Mouse (Mus musculus): Measurements from ENCODE around the gene Abtb2.

GRCm38 (mm10) chr2:103692810-103693209, 126.7 kb downstream of the Abtb2 start:
- TF ChIP-seq POLR2A (IDR thresholded peaks at IDR 0.05; ENCODE audit: borderline replicate concordance, insufficient read depth, low read length) (no peak), CTCF (IDR thresholded peaks at IDR 0.05; ENCODE audit: borderline replicate concordance, insufficient read depth, low read depth, low read length) (no peak)

Measured in cerebellum, adult 2 months (tissue).